In genomic region chr9:100642840-100643697, GRCm38 (mm10) we compare ENCODE assay signal across 8 mouse cellular contexts. TPM values are rescaled to one million over a fixed set of nuclear protein-coding genes. Genes with fewer than 3 reads are reported as not detected.
DNase-seq lines count a peak whose midpoint lies in the region; ATAC-seq and TF ChIP-seq lines count a peak whose summit lies in the region.

No protein-coding gene starts in this region.

- H3K27me3 ChIP-seq in embryonic facial prominence, embryonic 15.5 days = no peaks in the 10 kb centered on the region
- H3K27me3 ChIP-seq in limb, embryonic 14.5 days (ENCODE audit: control insufficient read depth, insufficient read depth, low read length) = no peaks in the 10 kb centered on the region
- H3K27me3 ChIP-seq in midbrain, postnatal 0 days (ENCODE audit: insufficient read depth, low read length) = no peaks in the 10 kb centered on the region

- peak; percentile 98 for ATAC-seq in embryonic facial prominence, embryonic 15.5 days (ENCODE audit: insufficient number of reproducible peaks, low FRiP score, low TSS enrichment, low read depth)
- peak; percentile 95 for ATAC-seq in limb, embryonic 14.5 days (ENCODE audit: low FRiP score, low read depth)
- ATAC-seq in midbrain, postnatal 0 days (ENCODE audit: low FRiP score) = peak; percentile 97

- H3K9ac ChIP-seq in embryonic facial prominence, embryonic 15.5 days = peak overlapping the region; percentile 85
- peak overlapping the region; percentile 97 for H3K9ac ChIP-seq in limb, embryonic 14.5 days (ENCODE audit: low read depth, low read length, severe bottlenecking)
- H3K9ac ChIP-seq in midbrain, postnatal 0 days (replicated peaks; ENCODE audit: low read length, poor library complexity, severe bottlenecking) = peak overlapping the region; percentile 93

- WGBS in bone marrow, adult 2 months = under 1% methylated on average over 95 of the region's 97 CpGs
- WGBS in embryonic facial prominence, embryonic 15.5 days = under 1% methylated on average over 97 of the region's 97 CpGs
- WGBS in limb, embryonic 14.5 days = under 1% methylated on average over 55 of the region's 97 CpGs
- WGBS in midbrain, postnatal 0 days = under 1% methylated on average over 66 of the region's 97 CpGs

- peak; percentile 86 for TF ChIP-seq POLR2A in bone marrow, adult 2 months (IDR thresholded peaks at IDR 0.05; ENCODE audit: borderline replicate concordance, control insufficient read depth, low read depth, low read length)
- peak; percentile 69; the same call in 1 of the 2 replicates for TF ChIP-seq POLR2A in limb, embryonic 14.5 days (IDR thresholded peaks at IDR 0.05; ENCODE audit: borderline replicate concordance, extremely low read depth, insufficient read depth, insufficient read length)

- no peaks in the 10 kb centered on the region for H3K36me3 ChIP-seq in embryonic facial prominence, embryonic 15.5 days
- no peaks in the 10 kb centered on the region for H3K36me3 ChIP-seq in limb, embryonic 14.5 days (ENCODE audit: control insufficient read depth, insufficient read depth, low read length)
- no peaks in the 10 kb centered on the region for H3K36me3 ChIP-seq in midbrain, postnatal 0 days (ENCODE audit: insufficient read depth, low read length)

- H3K4me3 ChIP-seq in bone marrow, adult 2 months (replicated peaks; ENCODE audit: control insufficient read depth, low read depth, low read length) = peak overlapping the region; percentile 74
- peak overlapping the region; percentile 64 for H3K4me3 ChIP-seq in embryonic facial prominence, embryonic 15.5 days (replicated peaks)
- H3K4me3 ChIP-seq in limb, embryonic 14.5 days (replicated peaks; ENCODE audit: low read length) = peak overlapping the region; percentile 79
- peak overlapping the region; percentile 87 for H3K4me3 ChIP-seq in midbrain, postnatal 0 days (ENCODE audit: low read depth, low read length)

- peak overlapping the region; percentile 97 for H3K27ac ChIP-seq in bone marrow, adult 2 months (ENCODE audit: control insufficient read depth, insufficient read depth, low read depth, low read length, poor library complexity)
- H3K27ac ChIP-seq in embryonic facial prominence, embryonic 15.5 days (replicated peaks) = peak overlapping the region; percentile 99
- peak overlapping the region; percentile 98 for H3K27ac ChIP-seq in limb, embryonic 14.5 days (replicated peaks; ENCODE audit: low read depth, low read length)
- H3K27ac ChIP-seq in midbrain, postnatal 0 days (ENCODE audit: low read depth, low read length) = peak overlapping the region; percentile 98

- peak overlapping the region; percentile 72 for H3K4me2 ChIP-seq in embryonic facial prominence, embryonic 15.5 days (replicated peaks)
- H3K4me2 ChIP-seq in limb, embryonic 14.5 days (replicated peaks; ENCODE audit: low read depth, low read length, severe bottlenecking) = peak overlapping the region; percentile 73
- peak overlapping the region; percentile 75 for H3K4me2 ChIP-seq in midbrain, postnatal 0 days (ENCODE audit: low read depth, low read length, poor library complexity, severe bottlenecking)

- H3K4me1 ChIP-seq in bone marrow, adult 2 months (ENCODE audit: control insufficient read depth, insufficient read depth, low read length) = peaks cover 2% of the 10 kb centered on the region; the same call in 1 of the 2 replicates
- peaks cover 16% of the 10 kb centered on the region for H3K4me1 ChIP-seq in embryonic facial prominence, embryonic 15.5 days
- peaks cover 12% of the 10 kb centered on the region for H3K4me1 ChIP-seq in limb, embryonic 14.5 days (ENCODE audit: control insufficient read depth, insufficient read depth, low read length)
- peaks cover 11% of the 10 kb centered on the region; the same call in 1 of the 2 replicates for H3K4me1 ChIP-seq in midbrain, postnatal 0 days (ENCODE audit: insufficient read depth, low read length)

- TF ChIP-seq CTCF in bone marrow, adult 2 months (IDR thresholded peaks at IDR 0.05; ENCODE audit: control insufficient read depth, insufficient read depth, low read length) = peak; percentile 95
- TF ChIP-seq CTCF in midbrain, postnatal 0 days (IDR thresholded peaks at IDR 0.05) = peak; percentile 94

- peak; percentile 98 for DNase-seq in 416B (ENCODE audit: low read depth)
- DNase-seq in heart, adult 8-10 months (ENCODE audit: low spot score) = peak; percentile 99
- DNase-seq in kidney, adult 9 months = peak; percentile 99
- DNase-seq in limb, embryonic 14.5 days (ENCODE audit: low spot score) = peak; percentile 97
- DNase-seq in midbrain, postnatal 0 days (ENCODE audit: low spot score) = peak; percentile 99
- peak; percentile 99 to 100 for DNase-seq in spleen, postnatal 14 days (ENCODE audit: low spot score in 2 of 2)

- H3K9me3 ChIP-seq in embryonic facial prominence, embryonic 15.5 days (replicated peaks) = no peaks in the 10 kb centered on the region
- no peaks in the 10 kb centered on the region for H3K9me3 ChIP-seq in limb, embryonic 14.5 days (ENCODE audit: control insufficient read depth, low read length)
- no peaks in the 10 kb centered on the region for H3K9me3 ChIP-seq in midbrain, postnatal 0 days (ENCODE audit: low read length)

RNA-seq across cellular contexts. Expression of gene Stag1, which starts 45.5 kb away (rescaled TPM):
- 23.4 and 38.6 TPM in 2 replicates for polyA plus RNA-seq in bone marrow, adult 2 months (2011; ENCODE audit: insufficient read depth, insufficient read length, low replicate concordance, missing spikeins)
- polyA plus RNA-seq in embryonic facial prominence, embryonic 15.5 days (2015; fragmentation: Nextera tagmentation; extraction: Ambion mirVana) = 33.8 and 40.4 TPM in 2 replicates
- 10 to 100 TPM; 20.8 to 31.7 (median 27.6) TPM for total RNA-seq in heart, adult 8-10 months (2022)
- 23.9 and 35.0 TPM in 2 replicates for polyA plus RNA-seq in limb, embryonic 14.5 days (2012; rRNA removed)
- polyA plus RNA-seq in limb, embryonic 14.5 days (2014; fragmentation: Nextera tagmentation; extraction: Ambion mirVana) = 45.5 and 50.9 TPM in 2 replicates
- 31.0 and 43.6 TPM in 2 replicates for total RNA-seq in midbrain, postnatal 0 days (2014; rRNA removed)
- 21.6 and 23.6 TPM in 2 replicates for polyA plus RNA-seq in midbrain, postnatal 0 days (2015; fragmentation: Nextera tagmentation; extraction: Ambion mirVana)

Comparison
In these comparisons a context has a peak if more than half of its experiments do, and no peak if none do; other contexts are left out.
1. Peak in every context shown above with its lines: DNase-seq, ATAC-seq, H3K4me3 ChIP-seq and H3K27ac ChIP-seq.